Mouse (Mus musculus) kidney, postnatal 0 days (tissue): Measurements from ENCODE around the gene Rere. TPM values are rescaled to one million over a fixed set of nuclear protein-coding genes. Genes with fewer than 3 reads are reported as not detected.
A peak's percentile ranks its signal among the peaks of the same experiment; 100 is the strongest.

Experiments used
- ATAC-seq: fragments of 200-750 bp; cut with Nextera tagmentation; replicated peaks from 2 replicates; pipeline ENCODE4 v1.8.0; 2017; ENCODE audit warnings: low read depth, moderate number of reproducible peaks, moderate TSS enrichment, moderate library complexity; ENCODE audit not compliant: low FRiP score
- DNase-seq: peaks from one replicate; pipeline ENCODE4 v3.0.0-alpha.2; 2016; ENCODE audit warnings: low spot score
- H3K27ac ChIP-seq: fragments of 300-500 bp; sonication (generic); 2 replicates; pipeline ENCODE4 v1.5.1; 2014; ENCODE audit warnings: mild to moderate bottlenecking
- H3K27me3 ChIP-seq: fragments of 300-500 bp; sonication (generic); 2 replicates; pipeline ENCODE4 v1.6.1; 2014; ENCODE audit warnings: low read length, mixed read lengths; ENCODE audit not compliant: insufficient read depth
- H3K36me3 ChIP-seq: fragments of 300-500 bp; sonication (generic); 2 replicates; pipeline ENCODE4 v1.6.1; 2014; ENCODE audit warnings: low read length, mixed read lengths; ENCODE audit not compliant: insufficient read depth
- H3K4me1 ChIP-seq: fragments of 300-500 bp; sonication (generic); replicated peaks from 2 replicates; pipeline ENCODE4 v1.6.1; 2014; ENCODE audit warnings: antibody characterized with exemption, low read length, mixed read lengths; ENCODE audit not compliant: insufficient read depth
- H3K4me2 ChIP-seq: fragments of 300-500 bp; sonication (generic); 2 replicates; pipeline ENCODE4 v1.6.1; 2014; ENCODE audit warnings: mild to moderate bottlenecking, low read length, moderate library complexity, mixed read lengths
- H3K4me3 ChIP-seq: fragments of 300-500 bp; sonication (generic); replicated peaks from 2 replicates; pipeline ENCODE4 v1.5.1; 2014; ENCODE audit warnings: low read depth, low read length
- H3K9ac ChIP-seq: fragments of 300-500 bp; sonication (generic); 2 replicates; pipeline ENCODE4 v1.6.1; 2014; ENCODE audit warnings: low read depth, low read length
- H3K9me3 ChIP-seq: fragments of 300-500 bp; sonication (generic); replicated peaks from 2 replicates; pipeline ENCODE4 v1.6.1; 2016; ENCODE audit warnings: low read length, inconsistent platforms, mixed read lengths
- CTCF ChIP-seq: IDR thresholded peaks from 2 replicates; pipeline ENCODE4 v1.5.1; 2016; ENCODE audit warnings: antibody characterized with exemption, low read depth, mild to moderate bottlenecking, moderate library complexity
- whole genome bisulfite sequencing: fragments of 180-500 bp; shearing (Covaris S2); extraction: QIAGEN DNeasy Blood & Tissue Kit; methylation state at CpG from one replicate; pipeline ENCODE4 v1.1.7; 2014; 5-methylcytosine and 5-hydroxymethylcytosine counted together
- polyA plus RNA-seq: library from polyadenylated mRNA; unstranded; fragments of >200 nt; fragmentation: Nextera tagmentation; extraction: Ambion mirVana; gene quantifications from 2 replicates; pipeline ENCODE4 v1.2.1, GENCODE M21; 2015

Gene Rere
- polyA plus RNA-seq, 1 experiment from 2014 or later: 29.8 TPM

GRCm38 (mm10) chr4:150528426-150528825 lies 247.0 kb downstream of the Rere start:
- Histone ChIP-seq H3K4me3 (no peak overlapping the region), H3K9ac (no peak overlapping the region), H3K27ac (no peak overlapping the region), H3K36me3 (peaks cover under 1% of the 10 kb centered on the region; the same call in 1 of the 2 replicates), H3K4me1 (no peaks in the 10 kb centered on the region; the same call in 1 of the 2 replicates), H3K9me3 (no peaks in the 10 kb centered on the region), H3K27me3 (no peaks in the 10 kb centered on the region), H3K4me2 (no peak overlapping the region)
- no peak for ATAC-seq
- WGBS: 88% methylated on average over 1 of the region's 1 CpGs
- TF ChIP-seq CTCF: no peak
- no peak for DNase-seq

GRCm38 (mm10) chr4:150528846-150529245 lies 247.4 kb downstream of the Rere start:
- Histone ChIP-seq H3K27ac (no peak overlapping the region), H3K9me3 (no peaks in the 10 kb centered on the region), H3K36me3 (no peaks in the 10 kb centered on the region), H3K27me3 (no peaks in the 10 kb centered on the region), H3K4me1 (no peaks in the 10 kb centered on the region; the same call in 1 of the 2 replicates), H3K4me2 (no peak overlapping the region), H3K4me3 (no peak overlapping the region), H3K9ac (no peak overlapping the region)
- whole genome bisulfite sequencing: 53% methylated on average over 5 of the region's 5 CpGs
- no peak for TF ChIP-seq CTCF
- DNase-seq (peak; percentile 26), ATAC-seq (no peak)

- no peak overlapping the region for H3K4me3 ChIP-seq
- no peak overlapping the region for H3K27ac ChIP-seq
- H3K9ac ChIP-seq: no peak overlapping the region
- H3K36me3 ChIP-seq: 0 out of 2 replicates have a peak, but pooled peaks cover 9% of the 10 kb centered on the region
- H3K4me2 ChIP-seq: no peak overlapping the region
- H3K27me3 ChIP-seq: no peaks in the 10 kb centered on the region
- 54% methylated on average over 7 of the region's 7 CpGs for WGBS
- no peak for ATAC-seq
- H3K9me3 ChIP-seq: no peaks in the 10 kb centered on the region
- H3K4me1 ChIP-seq: no peaks in the 10 kb centered on the region; the same call in 1 of the 2 replicates
- no peak for DNase-seq
- no peak; the same call in 1 of the 2 replicates for TF ChIP-seq CTCF
Observed at GRCm38 (mm10) chr4:150531869-150532268, 250.4 kb downstream of the Rere start.

GRCm38 (mm10) chr4:150536821-150537510 lies 255.5 kb downstream of the Rere start:
- WGBS: 82% methylated on average over 3 of the region's 3 CpGs
- Histone ChIP-seq H3K4me2 (no peak overlapping the region), H3K4me3 (no peak overlapping the region), H3K4me1 (no peaks in the 10 kb centered on the region), H3K9ac (no peak overlapping the region), H3K9me3 (no peaks in the 10 kb centered on the region), H3K27me3 (no peaks in the 10 kb centered on the region), H3K36me3 (0 out of 2 replicates have a peak, but pooled peaks cover 14% of the 10 kb centered on the region), H3K27ac (no peak overlapping the region)
- DNase-seq (no peak), ATAC-seq (no peak)
- no peak for TF ChIP-seq CTCF

GRCm38 (mm10) chr4:150539846-150540245 lies 258.4 kb downstream of the Rere start:
- Histone ChIP-seq H3K9me3 (no peaks in the 10 kb centered on the region), H3K36me3 (0 out of 2 replicates have a peak, but pooled peaks cover 12% of the 10 kb centered on the region), H3K4me2 (no peak overlapping the region), H3K4me3 (no peak overlapping the region), H3K27me3 (no peaks in the 10 kb centered on the region), H3K9ac (no peak overlapping the region), H3K4me1 (peaks cover 8% of the 10 kb centered on the region; the same call in 1 of the 2 replicates), H3K27ac (no peak overlapping the region)
- no peak for ATAC-seq
- TF ChIP-seq CTCF: no peak
- no peak for DNase-seq
- WGBS: 72% methylated on average over 1 of the region's 1 CpGs

- WGBS: 50% methylated on average over 5 of the region's 5 CpGs
- no peak overlapping the region for H3K4me2 ChIP-seq
- ATAC-seq (no peak), DNase-seq (peak; percentile 40)
- H3K36me3 ChIP-seq: 0 out of 2 replicates have a peak, but pooled peaks cover 5% of the 10 kb centered on the region
- no peak for TF ChIP-seq CTCF
- no peaks in the 10 kb centered on the region for H3K27me3 ChIP-seq
- H3K9me3 ChIP-seq: no peaks in the 10 kb centered on the region
- H3K27ac ChIP-seq: no peak overlapping the region
- peaks cover 8% of the 10 kb centered on the region; the same call in 1 of the 2 replicates for H3K4me1 ChIP-seq
- H3K9ac ChIP-seq: no peak overlapping the region
- H3K4me3 ChIP-seq: no peak overlapping the region
Observed at GRCm38 (mm10) chr4:150540392-150541094, 259.1 kb downstream of the Rere start.
